Mouse (Mus musculus): ENCODE measurements around the gene Agpat3. TPM values are rescaled to one million over a fixed set of nuclear protein-coding genes. Genes with fewer than 3 reads are reported as not detected.
A peak's percentile ranks its signal among the peaks of the same experiment; 100 is the strongest.

Gene Agpat3
- total RNA-seq, 2 experiments from 2014 or later, result 106 to 126 TPM

DNA sequence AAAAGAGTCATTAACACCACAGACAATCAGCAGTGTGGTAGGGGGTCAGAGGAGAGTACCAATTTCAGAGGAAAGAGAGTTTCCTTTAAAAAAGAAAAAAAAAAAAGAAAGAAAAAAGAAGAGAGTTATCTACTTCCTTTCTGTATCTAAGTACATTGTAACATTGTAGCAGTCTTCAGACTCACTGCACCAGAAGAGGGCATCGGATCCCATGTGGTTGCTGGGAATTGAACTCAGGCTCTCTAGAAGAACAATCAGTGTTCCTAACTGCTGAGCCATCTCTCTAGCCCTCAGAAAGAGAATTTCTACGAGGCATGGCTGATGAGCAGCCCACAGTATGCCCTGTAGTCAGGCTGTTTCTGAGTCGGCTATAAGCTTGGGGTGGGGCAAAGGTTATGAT lies 86.4 kb downstream of the Agpat3 start:
- DNase-seq, result no peak
- intact Hi-C loops (cut with DNase I), result no loop called here

DNA sequence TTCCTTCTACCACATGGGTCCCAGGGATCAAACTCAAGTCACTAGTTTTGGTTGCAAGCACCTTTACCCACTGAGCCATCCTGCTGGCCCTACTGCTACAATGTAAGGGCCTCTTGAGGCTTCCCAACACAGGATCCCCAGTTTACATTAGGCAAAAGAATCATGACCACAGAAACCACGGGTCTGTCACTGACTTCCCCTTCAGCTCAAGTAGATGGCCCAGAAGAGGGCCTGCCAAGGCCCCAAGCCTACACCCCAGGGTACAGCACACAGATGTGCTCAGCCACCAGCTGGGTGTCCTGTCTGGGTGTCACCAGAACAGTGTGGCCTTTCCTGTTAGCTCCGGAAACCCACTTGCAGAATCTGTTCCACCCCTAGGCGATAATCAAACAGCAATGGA lies 87.6 kb downstream of the Agpat3 start:
- intact Hi-C loops (cut with DNase I), result no loop called here
- no peak for DNase-seq

- no peak for DNase-seq
- intact Hi-C loops (cut with DNase I), result no loop called here
Observed at GRCm38 (mm10) chr10:78260916-78261650, 91.2 kb downstream of the Agpat3 start.

GRCm38 (mm10) chr10:78260322-78260721 lies 92.0 kb downstream of the Agpat3 start:
- no peak for DNase-seq
- intact Hi-C loops (cut with DNase I), result no loop called here

DNA sequence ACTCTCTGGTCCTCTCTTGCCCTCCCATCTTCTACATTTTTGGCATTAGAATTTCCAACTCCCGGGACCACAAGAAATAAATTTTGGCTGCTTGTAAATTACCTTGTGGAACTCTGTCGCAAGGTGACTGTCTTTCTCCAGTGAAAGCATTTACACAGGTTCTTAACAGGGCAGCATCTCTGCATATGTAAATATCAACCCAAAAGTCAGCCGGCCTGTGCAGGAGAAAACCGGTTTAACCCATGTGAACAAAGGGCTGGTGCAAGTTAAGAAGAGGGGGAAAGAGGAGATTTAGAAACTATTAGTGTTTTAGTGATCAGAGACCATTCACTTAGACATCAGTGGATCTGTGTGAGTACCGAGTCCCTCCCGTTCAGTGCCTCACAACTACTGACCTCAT lies 92.6 kb downstream of the Agpat3 start:
- intact Hi-C loops (cut with DNase I), result no loop called here
- DNase-seq, result no peak

DNA sequence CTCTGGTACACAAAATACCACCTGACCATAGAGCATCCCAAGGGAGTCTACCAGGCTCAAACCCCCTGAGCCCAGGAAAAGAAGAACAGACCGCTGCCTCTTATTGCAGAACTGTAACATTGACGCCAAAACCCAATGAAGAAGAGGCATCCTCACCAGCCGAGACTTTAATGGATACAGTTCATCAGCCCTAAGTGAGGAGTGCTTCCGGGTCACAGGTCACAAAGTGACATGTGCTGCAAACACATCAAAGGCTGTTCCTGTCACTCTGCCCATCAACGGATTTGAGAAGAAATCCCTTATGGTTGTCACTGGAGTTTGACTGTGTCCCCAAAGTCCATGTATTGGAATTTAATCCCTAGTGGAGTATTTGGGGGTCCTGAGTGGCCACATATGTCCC lies 93.1 kb downstream of the Agpat3 start:
- no peak for DNase-seq
- intact Hi-C loops (cut with DNase I), result no loop called here

DNA sequence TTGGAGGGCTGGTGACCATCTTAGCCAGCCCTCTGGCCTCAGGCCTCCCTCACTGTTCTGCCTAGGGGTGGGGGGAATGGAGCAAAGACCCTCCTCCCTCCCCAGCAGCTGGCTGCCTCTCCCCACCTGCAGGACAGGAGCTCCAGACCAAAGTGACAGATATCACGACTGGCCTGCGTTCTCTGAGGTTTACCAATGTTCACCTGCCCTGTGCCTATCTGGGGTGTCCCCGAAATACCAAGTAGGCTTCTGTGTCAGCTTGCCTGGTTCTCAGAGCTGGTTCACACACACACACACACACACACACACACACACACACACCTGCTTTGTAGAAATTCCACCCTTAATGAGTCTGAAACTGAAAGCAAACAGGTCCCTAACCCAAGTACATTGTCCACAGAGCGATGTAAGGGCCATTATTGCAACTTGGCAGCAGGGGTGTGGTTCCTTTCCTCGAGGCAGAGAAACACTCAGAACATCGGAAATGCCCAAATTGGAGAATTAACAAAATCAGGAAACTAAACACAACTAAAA lies 94.1 kb downstream of the Agpat3 start:
- DNase-seq, result no peak
- intact Hi-C loops (cut with DNase I), result no loop called here

DNA sequence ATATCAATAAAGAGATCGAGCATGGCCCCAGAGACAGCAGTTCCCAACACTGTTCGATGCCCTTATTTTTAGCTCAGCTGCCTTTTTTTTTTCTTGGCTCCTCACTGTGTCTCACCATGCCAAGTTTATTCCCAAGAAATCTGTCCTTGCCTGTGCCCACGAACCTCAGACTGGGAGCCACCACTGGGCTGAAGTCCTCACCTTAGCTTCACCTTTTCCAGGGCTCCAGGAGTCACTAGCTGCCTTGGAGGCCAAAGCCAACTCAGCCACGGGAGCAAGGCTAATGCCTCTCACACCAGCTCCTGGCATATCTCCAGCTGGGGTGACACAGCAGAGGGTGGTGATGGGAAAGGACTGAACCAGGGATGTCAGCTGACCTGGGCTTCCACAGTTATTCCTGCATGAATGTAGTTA lies 96.6 kb downstream of the Agpat3 start:
- intact Hi-C loops (cut with DNase I), result no loop called here

DNA sequence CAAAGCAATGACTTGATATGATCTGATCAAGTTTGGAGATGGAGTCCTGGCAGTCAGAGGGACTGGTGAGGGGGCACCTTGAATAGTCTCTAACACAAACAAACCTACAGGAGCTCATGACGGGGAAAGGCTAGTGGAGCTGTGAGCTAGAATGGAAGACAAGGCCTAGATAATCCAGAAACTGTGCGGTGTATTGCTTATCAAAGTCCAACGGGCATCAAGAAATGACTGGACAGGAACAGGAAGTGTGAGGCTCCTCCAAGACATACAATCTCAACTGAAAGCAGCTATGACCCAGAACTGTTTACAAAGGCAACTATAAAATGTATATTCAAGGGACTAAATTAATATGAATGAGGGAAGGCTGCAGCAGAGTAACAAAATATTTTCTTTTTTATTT lies 105.1 kb downstream of the Agpat3 start:
- no peak for DNase-seq
- intact Hi-C loops (cut with DNase I), result no loop called here

More for the DNA sequence above, 96.6 kb downstream of the Agpat3 start:
- DNase-seq, result no peak

- intact Hi-C loops (cut with DNase I), result no loop called here
Observed at GRCm38 (mm10) chr10:78246725-78247124, 105.6 kb downstream of the Agpat3 start.

GRCm38 (mm10) chr10:78245225-78245547 lies 107.1 kb downstream of the Agpat3 start:
- no peak for DNase-seq
- intact Hi-C loops (cut with DNase I), result no loop called here

More at GRCm38 (mm10) chr10:78246725-78247124, 105.6 kb downstream of the Agpat3 start:
- no peak for DNase-seq

- peak; percentile 82 to 84 for DNase-seq
- intact Hi-C loops (cut with DNase I), result no loop called here
Observed at GRCm38 (mm10) chr10:78244438-78245224, 107.7 kb downstream of the Agpat3 start, which contains the start of gene Trappc10. Gene Trappc10 (minus strand): TSS chr10:78244641.

GRCm38 (mm10) chr10:78244058-78244437 lies 108.2 kb downstream of the Agpat3 start:
- no peak for DNase-seq

DNA sequence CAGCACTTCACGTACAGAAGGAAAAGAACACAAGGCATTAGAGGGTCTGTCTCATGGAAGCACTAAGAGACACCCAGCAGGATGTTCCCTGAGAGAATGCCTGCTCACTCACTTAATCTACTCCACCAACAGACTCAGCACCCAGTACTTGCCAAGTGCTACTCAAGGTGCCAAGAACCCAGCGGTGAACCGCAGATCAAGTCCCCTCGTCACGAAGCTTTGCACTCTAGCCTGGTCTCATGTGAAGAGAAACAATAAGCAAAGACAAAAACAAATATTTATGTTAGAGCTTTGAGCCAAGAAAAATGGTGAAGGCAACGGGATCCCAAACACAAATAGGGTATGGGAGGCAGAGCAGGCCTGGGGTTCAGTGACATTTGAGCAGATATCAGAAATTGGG lies 113.4 kb downstream of the Agpat3 start:
- intact Hi-C loops (cut with DNase I), result no loop called here
- DNase-seq, result no peak

More at GRCm38 (mm10) chr10:78244058-78244437, 108.2 kb downstream of the Agpat3 start:
- intact Hi-C loops (cut with DNase I), result no loop called here

DNA sequence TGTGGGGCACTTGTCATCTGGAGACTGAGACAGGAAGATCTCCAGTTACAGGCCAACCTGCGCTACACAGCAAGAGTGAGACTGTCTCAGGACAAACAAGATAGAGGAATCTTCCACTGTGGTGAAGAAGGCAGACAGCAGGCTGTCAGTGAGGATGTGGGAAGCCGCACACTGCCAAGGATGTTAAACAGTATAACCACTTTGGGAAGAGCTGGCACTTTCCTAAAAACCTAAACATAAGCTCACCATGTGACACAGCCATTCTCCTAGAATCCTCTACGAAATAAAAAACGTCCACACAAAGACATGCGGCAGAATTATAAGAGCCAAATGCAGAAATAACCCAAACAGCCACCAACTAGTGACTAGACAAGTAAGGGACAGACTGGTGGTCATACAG lies 114.0 kb downstream of the Agpat3 start:
- intact Hi-C loops (cut with DNase I), result no loop called here

DNA sequence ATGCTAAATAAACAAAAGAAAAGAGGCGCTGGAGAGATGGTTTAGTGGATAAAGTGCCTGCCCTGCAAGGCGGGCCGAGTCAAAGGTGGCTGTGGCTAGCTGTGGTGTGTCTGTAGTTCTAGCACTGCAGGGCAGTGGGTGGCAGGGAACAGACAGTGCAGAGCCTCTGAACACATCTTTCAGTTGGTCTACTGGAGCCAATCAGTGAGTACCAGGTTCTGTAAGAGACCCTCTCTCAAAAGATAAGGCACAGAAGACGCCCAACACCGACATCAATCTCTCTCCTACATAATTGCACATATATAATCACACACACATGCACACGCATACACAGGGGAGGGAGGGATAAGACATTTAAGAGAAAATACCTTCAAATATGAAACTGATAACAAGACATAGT lies 114.5 kb downstream of the Agpat3 start:
- DNase-seq, result no peak
- intact Hi-C loops (cut with DNase I), result no loop called here

More for the DNA sequence above, 114.0 kb downstream of the Agpat3 start:
- DNase-seq, result no peak

GRCm38 (mm10) chr10:78236885-78237629 lies 115.2 kb downstream of the Agpat3 start:
- intact Hi-C loops (cut with DNase I), result no loop called here
- DNase-seq, result no peak

DNA sequence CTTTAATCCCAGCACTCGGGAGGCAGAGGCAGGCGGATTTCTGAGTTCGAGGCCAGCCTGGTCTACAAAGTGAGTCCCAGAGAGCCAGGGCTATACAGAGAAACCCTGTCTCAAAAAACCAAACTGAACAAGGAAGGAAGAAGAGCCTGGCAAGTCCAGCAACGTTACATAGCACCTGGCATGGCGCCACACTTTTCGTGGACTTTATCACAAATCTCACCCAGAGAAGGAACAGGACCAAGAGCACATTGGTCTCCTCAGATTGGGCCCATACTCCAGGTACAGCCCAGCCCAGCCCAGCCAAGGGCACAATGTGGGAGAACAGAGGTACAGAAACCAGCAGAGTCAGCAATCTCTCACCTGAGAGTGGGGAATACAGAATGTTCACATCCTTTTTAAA lies 118.5 kb downstream of the Agpat3 start:
- DNase-seq, result no peak
- intact Hi-C loops (cut with DNase I), result no loop called here

- intact Hi-C loops (cut with DNase I), result no loop called here
- DNase-seq, result no peak
Observed at GRCm38 (mm10) chr10:78233161-78233560, 119.1 kb downstream of the Agpat3 start.

DNA sequence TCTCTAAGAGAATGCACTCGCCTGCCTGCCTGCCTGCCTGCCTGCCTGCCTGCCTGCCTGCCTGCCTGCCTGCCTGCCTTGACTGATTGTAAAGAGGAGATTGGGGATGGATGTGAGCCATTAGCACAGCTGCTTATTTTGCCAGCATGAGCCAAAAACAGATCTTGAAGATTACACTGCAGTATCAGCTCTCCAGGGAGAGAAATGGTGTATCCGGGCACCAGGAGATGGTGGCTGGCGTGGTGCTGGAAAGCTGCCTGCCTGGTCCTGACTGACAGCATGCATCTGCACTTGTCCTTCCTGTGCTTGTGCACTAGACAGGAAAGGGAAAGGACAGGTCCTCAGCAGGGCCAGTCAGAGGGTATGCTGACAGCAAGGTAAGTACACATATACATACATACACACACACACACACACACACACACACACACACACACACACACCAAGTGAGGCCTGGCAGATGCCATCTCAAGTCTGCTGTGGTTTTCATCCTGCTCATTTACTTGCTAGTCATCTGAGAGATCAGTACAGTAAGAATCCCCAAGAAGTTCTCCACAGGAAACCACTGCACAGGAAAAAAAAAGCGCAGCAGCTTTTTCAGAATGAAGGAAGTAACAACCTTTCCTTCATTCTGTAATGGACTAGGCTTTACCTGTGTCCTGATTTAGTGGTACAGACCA lies 119.8 kb downstream of the Agpat3 start:
- intact Hi-C loops (cut with DNase I), result no loop called here
- no peak for DNase-seq
